Mouse (Mus musculus) embryonic facial prominence, embryonic 15.5 days (tissue): ENCODE measurements at regions not wholly inside any gene's neighbourhood (a gene's known extent, or its start where the extent isn't known, plus 50 kb on each side); places are given as distances from the start of the nearest gene placed in this dataset.

Source experiments
- ATAC-seq: fragments of 200-750 bp; cut with Nextera tagmentation; 2 replicates; pipeline ENCODE4 v1.8.0; 2017; ENCODE audit warnings: low read depth, moderate TSS enrichment; ENCODE audit not compliant: insufficient number of reproducible peaks, low FRiP score, low TSS enrichment
- H3K27ac ChIP-seq: fragments of 300-500 bp; sonication (generic); replicated peaks from 2 replicates; pipeline ENCODE4 v1.5.1; 2015; ENCODE audit warnings: mild to moderate bottlenecking, inconsistent platforms
- H3K27me3 ChIP-seq: fragments of 300-500 bp; sonication (generic); 2 replicates; pipeline ENCODE4 v1.6.1; 2015; ENCODE audit warnings: inconsistent platforms
- H3K36me3 ChIP-seq: fragments of 300-500 bp; sonication (generic); 2 replicates; pipeline ENCODE4 v1.6.1; 2015; ENCODE audit warnings: mild to moderate bottlenecking, inconsistent platforms
- H3K4me1 ChIP-seq: fragments of 300-500 bp; sonication (generic); 2 replicates; pipeline ENCODE4 v1.6.1; 2015; ENCODE audit warnings: inconsistent platforms
- H3K4me2 ChIP-seq: fragments of 300-500 bp; sonication (generic); replicated peaks from 2 replicates; pipeline ENCODE4 v1.6.1; 2015; ENCODE audit warnings: mild to moderate bottlenecking, inconsistent platforms
- H3K4me3 ChIP-seq: fragments of 300-500 bp; sonication (generic); replicated peaks from 2 replicates; pipeline ENCODE4 v1.5.1; 2015; ENCODE audit warnings: mild to moderate bottlenecking, inconsistent platforms
- H3K9ac ChIP-seq: fragments of 300-500 bp; sonication (generic); 2 replicates; pipeline ENCODE4 v1.6.1; 2015; ENCODE audit warnings: inconsistent platforms
- H3K9me3 ChIP-seq: fragments of 300-500 bp; sonication (generic); replicated peaks from 2 replicates; pipeline ENCODE4 v1.6.1; 2016; ENCODE audit warnings: inconsistent platforms
- WGBS: fragments of 180-500 bp; shearing (Covaris S2); methylation state at CpG from one replicate; pipeline ENCODE4 v1.1.7; 2015; 5-methylcytosine and 5-hydroxymethylcytosine counted together

DNA sequence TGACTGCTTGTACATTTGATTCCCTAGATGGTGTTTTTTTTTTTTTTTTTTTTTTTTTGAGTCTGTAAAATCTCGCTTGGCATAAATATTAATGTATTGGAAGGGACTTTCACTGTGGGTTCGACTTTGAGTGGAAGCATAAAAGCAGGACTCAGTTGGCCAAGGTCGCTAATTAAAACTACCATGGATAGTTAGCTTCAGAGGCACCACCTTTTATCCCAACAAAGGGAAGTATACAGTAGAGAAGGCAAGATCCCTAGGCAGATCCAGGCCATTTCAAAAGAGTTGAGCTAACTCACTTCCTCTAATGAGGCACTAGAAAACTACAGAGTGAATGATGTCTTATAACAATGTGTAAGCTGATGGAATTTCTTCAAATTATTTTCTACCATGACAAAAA, 369.5 kb upstream of the Gria1 start:
- no peaks in the 10 kb centered on the region for H3K4me1 ChIP-seq
- no peaks in the 10 kb centered on the region for H3K36me3 ChIP-seq
- H3K4me2 ChIP-seq, result no peak overlapping the region
- no peak overlapping the region for H3K4me3 ChIP-seq
- H3K27me3 ChIP-seq, result no peaks in the 10 kb centered on the region
- H3K9me3 ChIP-seq, result no peaks in the 10 kb centered on the region
- 80% methylated on average over 3 of the region's 3 CpGs for WGBS
- H3K27ac ChIP-seq, result no peak overlapping the region
- H3K9ac ChIP-seq, result no peak overlapping the region
- no peak for ATAC-seq
